Mouse (Mus musculus) R1 (cell line): ENCODE data around the gene Ovol1.

Source experiments
- DNase-seq: peaks from one replicate; pipeline ENCODE4 v3.0.0-alpha.2; 2018; ENCODE audit warnings: low read depth, low spot score

Ovol1 gene

GRCm38 (mm10) chr19:5518721-5519120, 41.7 kb downstream of the Ovol1 start:
- no peak for DNase-seq

- peak; percentile 49 for DNase-seq
Measured at GRCm38 (mm10) chr19:5516906-5517505, 43.4 kb downstream of the Ovol1 start.

GRCm38 (mm10) chr19:5515840-5516777, 44.3 kb downstream of the Ovol1 start:
- peak; percentile 62 for DNase-seq

GRCm38 (mm10) chr19:5513005-5513349, 47.5 kb downstream of the Ovol1 start:
- DNase-seq = no peak

GRCm38 (mm10) chr19:5512091-5513004, 48.1 kb downstream of the Ovol1 start:
- no peak for DNase-seq

DNA sequence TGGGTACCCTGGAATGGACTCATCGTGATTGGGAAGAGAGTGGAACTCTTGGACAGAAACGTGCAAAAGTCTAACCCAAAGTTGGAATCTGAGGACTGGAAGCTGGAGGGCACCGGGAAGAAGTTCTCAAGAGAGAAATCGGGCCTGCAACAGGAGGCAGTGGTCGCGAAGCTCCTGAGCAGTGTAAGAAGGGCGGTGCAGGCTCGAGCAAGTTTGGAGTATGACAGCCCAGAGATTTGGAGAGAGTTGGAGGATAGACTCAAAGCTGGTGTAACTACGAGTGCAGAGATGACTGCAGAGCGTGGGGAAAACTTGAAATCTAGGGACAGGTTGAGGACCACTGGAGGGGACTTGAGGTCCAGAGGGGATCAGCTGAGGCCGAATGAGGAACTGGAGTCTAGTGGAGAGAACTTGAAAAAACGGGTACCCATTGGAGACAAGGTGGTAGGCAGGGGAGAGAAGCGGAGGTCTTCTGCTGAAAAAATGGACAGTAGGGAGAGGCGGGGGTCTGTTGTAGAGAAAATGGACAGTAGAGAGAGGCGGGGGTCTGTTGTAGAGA, 49.3 kb downstream of the Ovol1 start:
- DNase-seq = no peak

DNA sequence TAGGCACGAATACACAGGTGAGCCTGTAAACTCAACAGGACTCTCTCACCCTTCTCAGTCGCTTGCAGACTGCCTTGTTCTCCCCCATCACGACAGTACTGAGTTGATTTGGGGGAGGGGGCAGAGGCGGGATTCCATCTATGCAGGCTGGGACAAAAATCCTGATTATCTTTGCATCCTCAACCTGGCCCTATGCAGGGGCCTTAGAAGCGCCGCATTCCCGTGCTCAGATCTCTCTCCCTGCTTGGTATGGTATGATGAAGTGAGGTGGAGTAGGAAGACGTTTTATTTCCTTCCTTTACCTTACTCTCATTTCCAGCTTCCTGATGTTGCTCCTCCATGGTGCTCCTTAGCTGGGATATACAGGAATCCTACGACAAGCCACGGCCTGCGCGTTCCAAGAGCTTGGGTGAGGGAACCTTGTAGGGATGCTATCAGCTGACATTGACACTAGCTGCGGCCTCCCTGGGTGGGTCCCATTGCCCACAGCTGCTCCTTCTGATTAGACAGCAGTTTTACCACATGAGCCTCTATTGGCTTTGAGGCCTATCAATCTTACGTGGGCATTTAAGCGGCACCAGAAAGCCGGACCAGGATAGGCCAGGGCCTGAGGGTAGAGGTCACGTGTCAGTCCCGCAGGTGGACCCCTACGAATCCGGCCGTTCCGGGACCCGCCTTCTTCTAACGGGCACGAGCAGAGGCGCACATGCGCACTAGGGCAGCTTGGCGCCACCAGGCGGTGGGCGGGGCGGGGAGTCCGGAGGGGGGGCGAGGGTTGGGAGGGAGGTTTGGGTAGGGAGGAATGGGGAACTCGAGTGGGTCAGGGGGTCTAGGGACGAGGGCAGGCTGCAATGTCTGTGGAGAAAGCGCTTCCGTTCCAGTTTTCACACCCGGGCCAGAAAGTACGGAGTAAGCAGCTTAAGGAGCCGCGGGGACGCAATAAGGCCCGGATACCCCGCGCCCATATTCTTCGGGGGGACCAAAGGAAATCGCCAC, 50.1 kb downstream of the Ovol1 start, which contains the start of gene Snx32:
Gene Snx32, minus strand, starts transcription at position 508 of the 996 bp plus-strand sequence.
- DNase-seq = peak; percentile 99

GRCm38 (mm10) chr19:5503687-5504086, 56.8 kb downstream of the Ovol1 start, which contains the start of gene 1700020D05Rik:
Gene 1700020D05Rik (minus strand): TSS chr19:5503787.
- no peak for DNase-seq

- DNase-seq = no peak
Measured at GRCm38 (mm10) chr19:5500330-5500875, 60.0 kb downstream of the Ovol1 start.
